Mouse (Mus musculus) MEL (cell line): ENCODE data around the gene Myo1e.

Source experiments
- CTCF ChIP-seq, 3 experiments: IDR thresholded peaks in 2 of 3; conservative IDR thresholded peaks in 1 of 3; 2 replicates each; pipeline ENCODE4 v1.5.1; 2011 to 2012; ENCODE audit warnings: low read length in 3 of 3, low read depth in 2 of 3, mild to moderate bottlenecking in 2 of 3, improper control_type of control experiment in 1 of 3, inconsistent platforms in 1 of 3, mixed read lengths in 1 of 3, moderate library complexity in 1 of 3; ENCODE audit not compliant: control insufficient read depth in 1 of 3, insufficient read depth in 1 of 3, poor library complexity in 1 of 3, severe bottlenecking in 1 of 3
- E2F4 ChIP-seq: IDR thresholded peaks from 2 replicates; pipeline ENCODE4 v1.6.1; 2011; ENCODE audit warnings: low read depth, low read length, improper control_type of control experiment, borderline replicate concordance
- ELF1 ChIP-seq: IDR thresholded peaks from 2 replicates; pipeline ENCODE4 v1.6.1; 2014; ENCODE audit warnings: low read depth, mild to moderate bottlenecking, inconsistent platforms, low read length, improper control_type of control experiment, moderate library complexity
- EP300 ChIP-seq, 2 experiments: IDR thresholded peaks; 2 replicates each; pipeline ENCODE4 v1.6.1; 2011; ENCODE audit warnings: improper control_type of control experiment in 2 of 2, low read length in 2 of 2, low read depth in 1 of 2, mild to moderate bottlenecking in 1 of 2
- POLR2A ChIP-seq, 2 experiments: IDR thresholded peaks; 2 replicates each; pipeline ENCODE4 v1.6.1; 2011 to 2012; ENCODE audit warnings: low read length in 2 of 2, mild to moderate bottlenecking in 2 of 2, control low read depth in 1 of 2, improper control_type of control experiment in 1 of 2, low read depth in 1 of 2, moderate library complexity in 1 of 2; ENCODE audit not compliant: control insufficient read depth in 1 of 2, insufficient read depth in 1 of 2, poor library complexity in 1 of 2
- POLR2AphosphoS5 ChIP-seq: IDR thresholded peaks from 2 replicates; pipeline ENCODE4 v1.6.1; 2012; ENCODE audit warnings: low read depth, borderline replicate concordance, mild to moderate bottlenecking, inconsistent platforms, low read length, moderate library complexity, mixed read lengths
- SIN3A ChIP-seq: IDR thresholded peaks from 2 replicates; pipeline ENCODE4 v1.6.1; 2012; ENCODE audit warnings: low read length, improper control_type of control experiment, inconsistent platforms
- TCF12 ChIP-seq: IDR thresholded peaks from 2 replicates; pipeline ENCODE4 v1.6.1; 2014; ENCODE audit warnings: low read depth, mild to moderate bottlenecking, inconsistent platforms, low read length, improper control_type of control experiment, moderate library complexity
- USF2 ChIP-seq, 2 experiments: IDR thresholded peaks; 2 replicates each; pipeline ENCODE4 v1.6.1; 2011 to 2012; ENCODE audit warnings: improper control_type of control experiment in 2 of 2, low read length in 2 of 2, borderline replicate concordance in 1 of 2, inconsistent platforms in 1 of 2, low read depth in 1 of 2, mild to moderate bottlenecking in 1 of 2; ENCODE audit not compliant: insufficient read depth in 1 of 2
- ZMIZ1 ChIP-seq: IDR thresholded peaks from 2 replicates; pipeline ENCODE4 v1.6.1; 2012; ENCODE audit warnings: low read depth, mild to moderate bottlenecking, inconsistent platforms, low read length, improper control_type of control experiment, moderate library complexity

GRCm38 (mm10) chr9:70416412-70416811 lies 209.3 kb downstream of the Myo1e start:
- no peak for TF ChIP-seq E2F4
- TF ChIP-seq CTCF (IDR thresholded peaks at IDR 0.05 in 2 of 3, conservative IDR thresholded peaks at IDR 0.05 in 1 of 3; ENCODE audit: control insufficient read depth in 1 of 3, insufficient read depth in 1 of 3, low read depth in 2 of 3, low read length in 3 of 3, poor library complexity in 1 of 3, severe bottlenecking in 1 of 3), result peak; percentile 75 to 81 (median 77)
- TF ChIP-seq ELF1, result no peak
- no peak for TF ChIP-seq POLR2AphosphoS5
- TF ChIP-seq POLR2A (IDR thresholded peaks at IDR 0.05; ENCODE audit: control insufficient read depth in 1 of 2, insufficient read depth in 1 of 2, low read depth in 1 of 2, low read length in 2 of 2, poor library complexity in 1 of 2), result no peak
- TF ChIP-seq USF2 (IDR thresholded peaks at IDR 0.05; ENCODE audit: borderline replicate concordance in 1 of 2, insufficient read depth in 1 of 2, low read depth in 1 of 2, low read length in 2 of 2), result no peak
- no peak for TF ChIP-seq ZMIZ1
- no peak for TF ChIP-seq SIN3A
- no peak for TF ChIP-seq TCF12
- no peak for TF ChIP-seq EP300 (IDR thresholded peaks at IDR 0.05; ENCODE audit: low read depth in 1 of 2, low read length in 2 of 2)
